Mouse (Mus musculus) neural tube, embryonic 15.5 days (tissue): Measurements from ENCODE around the gene Mrps30. TPM values are rescaled to one million over a fixed set of nuclear protein-coding genes. Genes with fewer than 3 reads are reported as not detected.
A peak's percentile ranks its signal among the peaks of the same experiment; 100 is the strongest.
"Not testable (repeated sequence)": the region's sequence is repeated elsewhere in the genome, so short reads cannot be mapped to it uniquely, and the experiment has no call there.

Experiments
- ATAC-seq: fragments of 200-750 bp; cut with Nextera tagmentation; 2 replicates; pipeline ENCODE4 v1.8.0; 2017; ENCODE audit warnings: mild to moderate bottlenecking, moderate TSS enrichment, moderate library complexity; ENCODE audit not compliant: low FRiP score
- H3K27ac ChIP-seq: fragments of 300-500 bp; sonication (generic); replicated peaks from 2 replicates; pipeline ENCODE4 v1.5.1; 2015; ENCODE audit warnings: mild to moderate bottlenecking, inconsistent platforms
- H3K27me3 ChIP-seq: fragments of 300-500 bp; sonication (generic); replicated peaks from 2 replicates; pipeline ENCODE4 v1.6.1; 2015; ENCODE audit warnings: inconsistent platforms
- H3K36me3 ChIP-seq: fragments of 300-500 bp; sonication (generic); 2 replicates; pipeline ENCODE4 v1.6.1; 2015; ENCODE audit warnings: inconsistent platforms
- H3K4me1 ChIP-seq: fragments of 300-500 bp; sonication (generic); 2 replicates; pipeline ENCODE4 v1.6.1; 2015; ENCODE audit warnings: inconsistent platforms
- H3K4me2 ChIP-seq: fragments of 300-500 bp; sonication (generic); 2 replicates; pipeline ENCODE4 v1.6.1; 2015; ENCODE audit warnings: inconsistent platforms, mild to moderate bottlenecking, moderate library complexity
- H3K4me3 ChIP-seq: fragments of 300-500 bp; sonication (generic); replicated peaks from 2 replicates; pipeline ENCODE4 v1.5.1; 2015; ENCODE audit warnings: mild to moderate bottlenecking, inconsistent platforms
- H3K9ac ChIP-seq: fragments of 300-500 bp; sonication (generic); replicated peaks from 2 replicates; pipeline ENCODE4 v1.6.1; 2015; ENCODE audit warnings: mild to moderate bottlenecking, inconsistent platforms
- H3K9me3 ChIP-seq: fragments of 300-500 bp; sonication (generic); replicated peaks from 2 replicates; pipeline ENCODE4 v1.6.1; 2016; ENCODE audit warnings: inconsistent platforms
- WGBS: fragments of 180-500 bp; shearing (Covaris S2); methylation state at CpG from one replicate; pipeline ENCODE4 v1.1.7; 2015; ENCODE audit warnings: mixed read lengths; 5-methylcytosine and 5-hydroxymethylcytosine counted together
- polyA plus RNA-seq: library from polyadenylated mRNA; unstranded; fragments of >200 nt; fragmentation: Nextera tagmentation; extraction: Ambion mirVana; gene quantifications from 2 replicates; pipeline ENCODE4 v1.2.1, GENCODE M21; 2015

Mrps30 gene
- 25.6 and 26.1 TPM in 2 replicates for polyA plus RNA-seq

DNA sequence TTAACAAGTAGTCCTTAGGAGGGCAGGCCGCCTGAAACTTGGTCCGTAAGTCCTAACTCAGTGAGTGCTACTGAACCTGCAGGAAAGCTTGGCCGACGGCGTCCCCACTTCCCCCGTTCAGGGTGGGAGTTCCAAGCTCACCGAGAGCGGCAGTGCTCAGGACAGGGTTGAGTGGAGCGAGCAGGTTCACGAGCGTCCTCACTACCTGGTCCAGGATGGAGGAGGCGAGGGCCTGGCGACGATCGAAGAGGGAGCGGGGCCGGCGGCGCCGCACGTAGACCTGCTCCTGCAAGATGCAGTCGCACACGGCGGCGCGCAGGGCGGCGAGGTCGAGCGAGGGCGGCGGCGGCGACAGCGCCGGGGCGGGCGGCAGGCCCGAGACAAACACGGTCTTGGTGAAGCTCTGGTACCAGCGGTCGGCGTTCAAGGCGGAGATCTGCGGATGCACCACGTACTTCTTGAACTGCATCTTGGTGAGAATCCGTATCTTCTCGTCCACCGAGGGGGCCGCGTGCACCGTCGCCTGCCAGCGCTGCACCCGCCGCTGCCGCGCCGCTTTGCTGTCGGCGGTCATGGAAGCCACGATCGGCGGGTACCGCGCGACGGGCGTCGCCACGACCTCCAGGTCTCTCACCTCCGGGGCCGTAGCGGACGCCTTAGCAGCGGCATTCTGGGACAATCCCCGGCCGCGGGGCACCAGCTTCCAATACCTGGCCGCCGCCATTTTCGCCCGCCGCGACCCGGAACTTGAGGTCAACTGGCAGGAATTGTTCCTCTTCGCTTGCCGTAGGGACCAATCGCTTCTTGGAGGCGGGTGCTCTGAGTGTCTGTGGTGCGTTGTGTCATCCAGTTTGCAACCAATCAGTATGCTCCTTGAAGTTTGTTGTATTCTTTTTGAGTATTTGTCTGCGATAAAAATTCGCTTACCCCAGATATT, at the start of gene Mrps30, which contains the start of gene B430218F22Rik:
TSS of gene Mrps30 (minus strand) at position 742 of the 937 bp plus-strand sequence.
TSS of gene B430218F22Rik (plus strand) at position 120 of the 937 bp plus-strand sequence.
- Histone ChIP-seq H3K27ac (peak within 1 kb of the TSS; percentile 85), H3K9me3 (no peaks in the 10 kb centered on the region), H3K4me2 (peak within 1 kb of the TSS; percentile 82), H3K4me1 (peaks cover 14% of the 10 kb centered on the region), H3K36me3 (peaks cover 23% of the 10 kb centered on the region), H3K9ac (peak within 1 kb of the TSS; percentile 79), H3K4me3 (peak within 1 kb of the TSS; percentile 93), H3K27me3 (no peaks in the 10 kb centered on the region)
- under 1% methylated on average over 90 of the region's 93 CpGs for WGBS
- ATAC-seq, result peak; percentile 99

DNA sequence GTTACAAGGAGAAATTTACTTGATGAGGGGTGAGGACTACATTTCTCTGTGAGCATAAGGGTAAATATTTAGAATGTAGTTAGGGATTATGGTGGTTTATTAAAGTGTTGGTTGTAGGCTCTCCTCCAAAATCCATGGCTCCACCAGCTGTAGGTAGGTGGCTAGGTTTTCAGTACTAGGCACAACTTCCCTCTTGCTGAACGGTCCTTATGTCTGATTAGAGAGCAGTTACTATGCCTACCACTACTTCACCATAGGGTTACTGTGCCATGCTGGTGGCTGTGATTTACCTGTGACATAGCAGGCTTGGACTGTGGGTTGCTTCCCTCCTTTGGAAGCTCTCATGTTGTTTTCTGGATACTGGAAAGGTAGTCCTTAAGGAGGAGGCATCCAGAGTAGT, 33.8 kb upstream of the Mrps30 start:
- WGBS, result 77% methylated on average over 1 of the region's 1 CpGs
- Histone ChIP-seq H3K27me3 (no peaks in the 10 kb centered on the region), H3K9ac (no peak overlapping the region), H3K4me3 (no peak overlapping the region), H3K9me3 (no peaks in the 10 kb centered on the region), H3K4me1 (no peaks in the 10 kb centered on the region), H3K36me3 (no peaks in the 10 kb centered on the region), H3K27ac (no peak overlapping the region), H3K4me2 (no peak overlapping the region)
- no peak for ATAC-seq

DNA sequence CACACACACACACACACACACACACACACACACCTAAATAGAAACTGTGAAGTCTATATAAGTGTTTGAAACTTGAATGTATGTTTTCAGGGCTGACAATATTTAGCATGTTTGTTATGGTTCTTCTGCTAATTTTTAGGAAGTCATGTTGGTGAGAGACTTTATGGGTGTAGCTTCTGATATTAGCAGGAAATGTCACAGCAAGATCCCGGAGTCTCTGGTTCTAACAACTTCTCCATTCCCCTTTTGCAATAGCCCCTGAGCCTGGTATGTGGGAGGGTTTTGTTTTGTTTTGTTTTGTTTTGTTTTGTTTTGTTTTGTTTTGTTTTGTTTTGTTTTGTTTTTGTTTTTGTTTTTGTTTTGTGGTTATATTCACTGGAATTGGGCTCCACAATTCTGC, 33.4 kb upstream of the Mrps30 start:
- Histone ChIP-seq H3K36me3 (no peaks in the 10 kb centered on the region), H3K9ac (no peak overlapping the region), H3K4me1 (no peaks in the 10 kb centered on the region), H3K9me3 (no peaks in the 10 kb centered on the region), H3K4me2 (no peak overlapping the region), H3K27ac (no peak overlapping the region), H3K4me3 (no peak overlapping the region), H3K27me3 (no peaks in the 10 kb centered on the region)
- WGBS, result 89% methylated on average over 1 of the region's 1 CpGs
- no peak for ATAC-seq

DNA sequence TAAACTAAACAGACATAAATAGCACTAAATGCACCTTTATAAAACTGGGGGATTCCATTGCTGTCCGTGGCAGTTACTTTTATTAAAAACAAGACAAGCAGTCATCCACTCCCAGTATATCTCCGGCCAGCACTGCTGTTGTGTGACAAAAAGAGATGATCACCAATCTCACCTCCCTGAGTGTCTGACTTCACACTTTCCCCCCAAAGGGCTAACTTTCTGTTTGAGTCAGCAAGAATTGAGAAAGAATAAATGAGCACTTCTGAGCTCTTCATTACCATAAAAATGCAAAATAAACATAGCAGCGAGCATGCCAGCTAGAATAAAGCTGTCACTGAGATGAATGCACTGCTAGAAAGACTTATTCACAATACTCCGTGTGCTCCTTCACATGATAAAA, 31.1 kb upstream of the Mrps30 start:
- WGBS, result 36% methylated on average over 4 of the region's 4 CpGs
- Histone ChIP-seq H3K9me3 (no peaks in the 10 kb centered on the region), H3K4me3 (no peak overlapping the region), H3K9ac (no peak overlapping the region), H3K27ac (no peak overlapping the region), H3K4me2 (no peak overlapping the region), H3K36me3 (no peaks in the 10 kb centered on the region), H3K27me3 (no peaks in the 10 kb centered on the region), H3K4me1 (no peaks in the 10 kb centered on the region)
- ATAC-seq, result no peak

DNA sequence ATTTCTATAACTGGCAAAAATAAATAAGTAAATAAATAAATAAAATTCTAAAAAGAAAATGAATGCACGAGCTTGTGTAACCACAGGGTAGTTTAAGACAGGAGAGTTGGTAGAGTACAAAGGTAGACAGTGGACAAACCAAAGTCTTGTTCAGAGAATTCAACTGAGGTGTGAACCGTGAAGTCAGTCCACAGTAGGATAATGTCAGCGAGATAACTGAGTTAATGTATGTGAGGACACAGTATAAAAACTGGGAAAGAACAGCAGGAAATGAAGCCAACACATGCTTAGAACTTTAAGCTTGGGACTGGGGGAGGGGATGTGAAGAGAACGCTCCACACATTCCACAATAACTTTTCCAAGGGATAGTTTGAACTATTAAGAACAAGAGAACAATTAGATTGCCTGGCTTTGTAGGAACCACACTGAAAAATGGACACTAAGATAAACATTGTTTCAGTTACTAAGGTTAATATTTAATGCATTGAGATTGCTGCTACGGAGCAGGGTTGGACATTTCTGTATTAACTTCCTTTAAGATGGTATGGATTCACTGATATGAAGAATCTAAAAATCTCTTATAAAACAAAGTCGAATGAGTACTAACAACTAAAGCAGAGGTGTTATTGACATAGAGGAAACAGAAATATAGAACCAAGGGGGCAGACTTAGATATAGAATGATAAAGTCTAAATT, 24.4 kb upstream of the Mrps30 start:
- H3K4me3 ChIP-seq, result no peak overlapping the region
- H3K27ac ChIP-seq, result no peak overlapping the region
- H3K27me3 ChIP-seq, result no peaks in the 10 kb centered on the region
- 90% methylated on average over 6 of the region's 6 CpGs for WGBS
- no peak overlapping the region for H3K9ac ChIP-seq
- H3K9me3 ChIP-seq, result no peaks in the 10 kb centered on the region
- H3K36me3 ChIP-seq, result no peaks in the 10 kb centered on the region
- no peak overlapping the region for H3K4me2 ChIP-seq
- H3K4me1 ChIP-seq, result no peaks in the 10 kb centered on the region
- ATAC-seq, result no peak

DNA sequence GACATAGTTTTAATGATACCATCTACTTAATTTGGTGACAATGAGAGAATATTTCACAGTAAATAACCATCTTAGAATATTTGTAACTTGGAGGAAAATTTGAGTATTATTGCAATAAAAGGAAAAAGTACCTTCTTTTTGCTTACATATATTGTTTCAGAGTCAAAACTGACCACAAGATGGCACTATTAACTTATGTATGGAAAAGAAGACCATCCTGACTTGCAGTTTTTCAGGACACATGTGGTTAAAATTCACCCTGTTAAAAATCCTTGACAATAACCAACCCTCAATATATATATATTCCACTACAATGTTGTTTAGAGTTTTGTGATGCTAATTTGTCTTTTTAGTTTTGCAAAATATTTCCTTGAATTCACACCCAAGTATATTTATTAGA, 16.5 kb upstream of the Mrps30 start:
- H3K9me3 ChIP-seq, result no peaks in the 10 kb centered on the region
- no peaks in the 10 kb centered on the region for H3K27me3 ChIP-seq
- no peak overlapping the region for H3K4me3 ChIP-seq
- H3K9ac ChIP-seq, result no peak overlapping the region
- H3K4me2 ChIP-seq, result no peak overlapping the region
- H3K27ac ChIP-seq, result no peak overlapping the region
- no peak; the same call in 1 of the 2 replicates for ATAC-seq
- H3K36me3 ChIP-seq, result no peaks in the 10 kb centered on the region
- H3K4me1 ChIP-seq, result no peaks in the 10 kb centered on the region

DNA sequence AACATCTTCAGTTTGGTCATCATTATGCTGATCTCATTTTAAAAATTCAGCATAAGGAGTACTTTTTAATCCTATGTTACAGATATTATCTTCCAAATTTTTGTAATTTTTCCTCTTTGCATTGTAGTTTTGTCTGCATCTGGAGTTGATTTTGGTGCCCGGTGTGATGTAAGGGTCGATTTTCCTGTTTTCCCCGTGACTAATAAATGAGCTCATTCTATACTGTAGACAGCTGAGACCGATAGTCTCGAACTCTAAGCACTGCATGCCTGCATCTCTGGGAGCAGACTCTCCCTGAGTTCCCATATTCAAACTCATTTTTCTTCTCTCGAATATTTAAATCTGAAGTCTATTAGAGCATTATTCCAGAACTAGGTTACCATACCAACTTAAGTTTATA, 13.3 kb upstream of the Mrps30 start:
- H3K27me3 ChIP-seq, result no peaks in the 10 kb centered on the region
- H3K36me3 ChIP-seq, result no peaks in the 10 kb centered on the region
- no peak overlapping the region for H3K4me3 ChIP-seq
- H3K9ac ChIP-seq, result no peak overlapping the region
- WGBS, result 80% methylated on average over 6 of the region's 6 CpGs
- H3K9me3 ChIP-seq, result no peaks in the 10 kb centered on the region
- no peak overlapping the region for H3K4me2 ChIP-seq
- no peak overlapping the region for H3K27ac ChIP-seq
- H3K4me1 ChIP-seq, result no peaks in the 10 kb centered on the region
- no peak for ATAC-seq

DNA sequence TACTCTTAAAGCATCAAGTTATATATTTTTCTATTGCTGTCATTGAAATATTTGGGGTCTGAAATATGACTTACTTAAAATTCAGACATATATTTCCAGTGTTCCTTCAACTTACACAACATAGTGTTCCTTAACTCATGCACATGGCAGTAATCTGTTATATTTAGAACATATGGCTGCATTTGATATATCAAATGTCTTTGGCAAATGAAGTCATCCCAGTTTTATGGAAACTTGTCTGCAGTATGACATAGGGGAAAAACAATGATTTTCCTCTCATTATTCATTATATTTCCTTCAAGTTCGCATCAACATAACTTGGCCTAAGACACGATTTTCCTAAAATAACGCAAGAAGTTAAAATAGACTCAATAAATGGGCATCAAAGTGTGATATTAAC, 8.8 kb upstream of the Mrps30 start:
- no peak overlapping the region for H3K9ac ChIP-seq
- no peaks in the 10 kb centered on the region for H3K4me1 ChIP-seq
- no peaks in the 10 kb centered on the region for H3K9me3 ChIP-seq
- H3K4me3 ChIP-seq, result no peak overlapping the region
- 96% methylated on average over 3 of the region's 3 CpGs for WGBS
- no peak overlapping the region for H3K27ac ChIP-seq
- no peak for ATAC-seq
- H3K36me3 ChIP-seq, result no peaks in the 10 kb centered on the region
- no peaks in the 10 kb centered on the region for H3K27me3 ChIP-seq
- no peak overlapping the region for H3K4me2 ChIP-seq

DNA sequence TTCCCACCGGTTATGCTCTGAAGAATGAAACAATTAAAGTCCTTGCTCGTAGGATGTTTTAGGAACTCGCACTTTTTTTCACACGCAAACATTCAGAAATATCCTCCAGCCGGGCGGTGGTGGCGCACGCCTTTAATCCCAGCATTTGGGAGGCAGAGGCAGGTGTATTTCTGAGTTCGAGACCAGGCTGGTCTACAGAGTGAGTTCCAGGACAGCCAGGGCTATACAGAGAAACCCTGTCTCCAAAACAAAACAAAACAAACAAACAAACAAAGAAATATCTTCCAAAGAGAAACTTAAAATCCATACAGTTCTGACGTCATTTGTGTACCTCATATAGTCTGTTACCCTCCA, 373 bp upstream of the Mrps30 start:
- Histone ChIP-seq H3K4me1 (peaks cover 14% of the 10 kb centered on the region), H3K4me3 (peak overlapping the region; percentile 93), H3K4me2 (peak overlapping the region; percentile 56), H3K36me3 (peaks cover 16% of the 10 kb centered on the region)
- H3K27me3 ChIP-seq, H3K9ac ChIP-seq, H3K27ac ChIP-seq, H3K9me3 ChIP-seq: not testable (repeated sequence)
- peak; percentile 39 for ATAC-seq
- 10% methylated on average over 10 of the region's 10 CpGs for WGBS

DNA sequence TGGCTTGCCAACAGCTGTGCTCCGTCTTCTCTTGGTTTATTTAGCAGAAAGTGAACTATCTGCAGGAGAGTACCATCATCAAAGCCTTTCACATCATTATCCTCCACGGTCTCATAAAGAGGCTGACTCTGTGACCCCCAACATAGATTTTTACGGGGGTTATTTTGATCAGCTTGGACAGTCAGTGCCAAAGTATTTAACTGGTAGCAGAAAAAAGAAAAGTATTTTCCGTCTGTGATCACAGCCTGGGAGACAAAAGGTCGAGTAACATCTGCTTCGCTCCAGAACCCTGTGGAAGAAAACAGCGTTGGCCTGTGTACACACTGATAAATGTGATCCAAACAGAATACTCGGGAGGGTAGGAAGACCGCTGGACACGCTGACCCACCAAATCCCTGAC, 6.7 kb downstream of the Mrps30 start:
- no peak overlapping the region for H3K4me2 ChIP-seq
- no peaks in the 10 kb centered on the region for H3K9me3 ChIP-seq
- H3K27ac ChIP-seq, result no peak overlapping the region
- no peak overlapping the region for H3K9ac ChIP-seq
- peaks cover 3% of the 10 kb centered on the region; the same call in 1 of the 2 replicates for H3K4me1 ChIP-seq
- 80% methylated on average over 10 of the region's 10 CpGs for WGBS
- ATAC-seq, result no peak
- no peak overlapping the region for H3K4me3 ChIP-seq
- H3K36me3 ChIP-seq, result peaks cover 44% of the 10 kb centered on the region
- H3K27me3 ChIP-seq, result no peaks in the 10 kb centered on the region

DNA sequence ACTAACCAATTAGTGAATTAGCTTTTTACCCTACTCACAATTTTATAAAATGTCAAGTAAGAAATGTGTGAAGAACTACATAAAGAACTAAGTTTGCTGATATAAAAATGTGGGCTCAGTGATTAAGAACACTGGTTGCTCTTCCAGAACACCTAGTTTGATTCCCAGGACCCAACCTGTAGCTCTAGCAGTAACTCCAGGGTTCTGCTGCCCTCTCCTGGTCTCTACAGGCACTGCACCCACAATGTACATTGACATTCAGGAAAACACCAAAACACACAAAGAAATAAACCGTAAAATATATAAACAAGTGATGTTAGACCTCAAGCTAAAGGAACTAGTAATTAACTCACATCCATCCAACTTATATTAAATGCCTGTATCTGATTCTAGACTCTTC, 7.9 kb downstream of the Mrps30 start:
- ATAC-seq, result no peak
- peaks cover 42% of the 10 kb centered on the region for H3K36me3 ChIP-seq

DNA sequence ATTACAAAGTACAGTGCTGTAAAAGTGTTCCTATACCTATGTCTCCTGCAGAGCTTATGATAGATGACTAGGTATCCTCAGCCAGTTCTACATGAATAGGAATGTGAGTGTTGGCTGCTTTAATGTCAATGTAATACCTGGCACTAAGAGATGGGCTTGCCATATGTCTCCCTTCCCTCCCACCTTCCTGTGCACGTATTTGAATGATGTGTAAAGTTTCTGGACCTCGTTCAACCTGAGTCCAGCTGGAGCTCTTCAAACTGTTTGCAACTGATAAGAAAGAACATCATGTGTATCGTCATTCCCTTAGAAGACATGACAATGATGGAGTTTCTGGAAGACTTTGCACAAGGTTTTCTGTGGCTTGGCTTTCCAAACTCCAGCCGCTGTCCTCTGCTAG, 14.2 kb downstream of the Mrps30 start:
- H3K9ac ChIP-seq, result no peak overlapping the region
- H3K27me3 ChIP-seq, result no peaks in the 10 kb centered on the region
- no peaks in the 10 kb centered on the region for H3K9me3 ChIP-seq
- no peaks in the 10 kb centered on the region for H3K4me1 ChIP-seq
- no peak for ATAC-seq
- H3K4me2 ChIP-seq, result no peak overlapping the region
- H3K27ac ChIP-seq, result no peak overlapping the region
- 91% methylated on average over 4 of the region's 4 CpGs for WGBS
- peaks cover 3% of the 10 kb centered on the region; the same call in 1 of the 2 replicates for H3K36me3 ChIP-seq
- H3K4me3 ChIP-seq, result no peak overlapping the region

More for the DNA sequence above, 7.9 kb downstream of the Mrps30 start:
- WGBS, result 89% methylated on average over 1 of the region's 1 CpGs
- no peak overlapping the region for H3K9ac ChIP-seq
- no peaks in the 10 kb centered on the region for H3K9me3 ChIP-seq
- no peak overlapping the region for H3K4me2 ChIP-seq
- H3K4me1 ChIP-seq, result no peaks in the 10 kb centered on the region
- no peak overlapping the region for H3K27ac ChIP-seq
- H3K27me3 ChIP-seq, result no peaks in the 10 kb centered on the region
- no peak overlapping the region for H3K4me3 ChIP-seq
